Mouse (Mus musculus) cerebellum, adult 2 months (tissue): Measurements from ENCODE around the gene Rassf4. TPM values are rescaled to one million over a fixed set of nuclear protein-coding genes. Genes with fewer than 3 reads are reported as not detected.

Source experiments
- DNase-seq, 2 experiments: peaks; one replicate each; pipeline ENCODE4 v3.0.0; 2021
- H3K27ac ChIP-seq: fragments of 200-500 bp; 2 replicates; pipeline ENCODE4 v1.5.1; 2012; ENCODE audit warnings: low read length, control low read depth, inconsistent platforms; ENCODE audit not compliant: insufficient read depth
- H3K27me3 ChIP-seq: fragments of 200-500 bp; 2 replicates; pipeline ENCODE4 v1.6.1; 2012; ENCODE audit warnings: inconsistent platforms, mild to moderate bottlenecking, low read length, moderate library complexity; ENCODE audit not compliant: control insufficient read depth, insufficient read depth
- H3K4me1 ChIP-seq: fragments of 200-500 bp; 2 replicates; pipeline ENCODE4 v1.6.1; 2011; ENCODE audit warnings: low read length; ENCODE audit not compliant: control insufficient read depth, insufficient read depth
- H3K4me3 ChIP-seq: fragments of 200-500 bp; replicated peaks from 2 replicates; pipeline ENCODE3; 2011; ENCODE audit warnings: mild to moderate bottlenecking, low read depth, low read length, control low read depth; ENCODE audit not compliant: insufficient read depth
- CTCF ChIP-seq: fragments of 200-500 bp; IDR thresholded peaks from 2 replicates; pipeline ENCODE4 v1.5.1; 2011; ENCODE audit warnings: low read depth, mild to moderate bottlenecking, control low read depth, low read length, moderate library complexity, borderline replicate concordance; ENCODE audit not compliant: insufficient read depth
- POLR2A ChIP-seq: fragments of 200-500 bp; IDR thresholded peaks from 2 replicates; pipeline ENCODE4 v1.6.1; 2011; ENCODE audit warnings: low read length, control low read depth, borderline replicate concordance; ENCODE audit not compliant: insufficient read depth
- WGBS: fragments of 180-500 bp; shearing (Covaris S2); methylation state at CpG from one replicate; pipeline ENCODE4 v1.1.7; 2018; 5-methylcytosine and 5-hydroxymethylcytosine counted together
- polyA plus RNA-seq: library from polyadenylated mRNA; depleted of rRNA; stranded (reverse); fragments of >200 nt; gene quantifications from 2 replicates; pipeline ENCODE4 v1.2.3, GENCODE M21; 2012

The Rassf4 gene
- polyA plus RNA-seq, 1 experiment: 12.9 TPM

GRCm38 (mm10) chr6:116643881-116644280 is 29.9 kb downstream of the Rassf4 start:
- Histone ChIP-seq H3K27me3 (no peaks in the 10 kb centered on the region), H3K27ac (no peak overlapping the region), H3K4me1 (peaks cover 8% of the 10 kb centered on the region; the same call in 1 of the 2 replicates), H3K4me3 (no peak overlapping the region)
- DNase-seq: no peak
- WGBS: 49% methylated on average over 4 of the region's 4 CpGs
- TF ChIP-seq CTCF (no peak), POLR2A (no peak)

GRCm38 (mm10) chr6:116642942-116643341 is 30.8 kb downstream of the Rassf4 start:
- no peak overlapping the region for H3K4me3 ChIP-seq
- no peak for TF ChIP-seq CTCF
- no peak for TF ChIP-seq POLR2A
- no peak overlapping the region for H3K27ac ChIP-seq
- peaks cover 7% of the 10 kb centered on the region; the same call in 1 of the 2 replicates for H3K4me1 ChIP-seq
- DNase-seq: no peak
- H3K27me3 ChIP-seq: no peaks in the 10 kb centered on the region
- WGBS: 92% methylated on average over 11 of the region's 11 CpGs

- Histone ChIP-seq H3K27ac (no peak overlapping the region), H3K4me1 (no peaks in the 10 kb centered on the region), H3K4me3 (no peak overlapping the region), H3K27me3 (no peaks in the 10 kb centered on the region)
- WGBS: 62% methylated on average over 2 of the region's 2 CpGs
- no peak for DNase-seq
- TF ChIP-seq POLR2A (no peak), CTCF (no peak)
Observed at GRCm38 (mm10) chr6:116639663-116640062, 34.1 kb downstream of the Rassf4 start.

GRCm38 (mm10) chr6:116638871-116639270 is 34.9 kb downstream of the Rassf4 start:
- Histone ChIP-seq H3K27me3 (no peaks in the 10 kb centered on the region), H3K4me3 (no peak overlapping the region), H3K27ac (no peak overlapping the region), H3K4me1 (no peaks in the 10 kb centered on the region)
- no peak for DNase-seq
- TF ChIP-seq CTCF: no peak
- no peak for TF ChIP-seq POLR2A
- WGBS: 88% methylated on average over 2 of the region's 2 CpGs

GRCm38 (mm10) chr6:116637496-116637895 is 36.3 kb downstream of the Rassf4 start:
- no peak for DNase-seq
- no peak for TF ChIP-seq POLR2A
- no peak for TF ChIP-seq CTCF
- 88% methylated on average over 5 of the region's 5 CpGs for WGBS
- no peak overlapping the region for H3K4me3 ChIP-seq
- no peaks in the 10 kb centered on the region for H3K4me1 ChIP-seq
- no peaks in the 10 kb centered on the region for H3K27me3 ChIP-seq
- H3K27ac ChIP-seq: no peak overlapping the region

GRCm38 (mm10) chr6:116636581-116637235 is 37.0 kb downstream of the Rassf4 start:
- WGBS: 75% methylated on average over 9 of the region's 9 CpGs
- no peaks in the 10 kb centered on the region for H3K27me3 ChIP-seq
- no peak overlapping the region for H3K4me3 ChIP-seq
- DNase-seq: no peak
- no peaks in the 10 kb centered on the region for H3K4me1 ChIP-seq
- no peak overlapping the region for H3K27ac ChIP-seq
- TF ChIP-seq CTCF (no peak), POLR2A (no peak)

- H3K4me1 ChIP-seq: no peaks in the 10 kb centered on the region
- no peak overlapping the region for H3K27ac ChIP-seq
- no peak for DNase-seq
- H3K4me3 ChIP-seq: no peak overlapping the region
- no peaks in the 10 kb centered on the region for H3K27me3 ChIP-seq
- TF ChIP-seq CTCF (no peak), POLR2A (no peak)
- 67% methylated on average over 10 of the region's 10 CpGs for WGBS
Observed at GRCm38 (mm10) chr6:116635251-116636180, 38.2 kb downstream of the Rassf4 start.
